Mouse (Mus musculus): ENCODE data around the gene Hoxd11. TPM values are rescaled to one million over a fixed set of nuclear protein-coding genes. Genes with fewer than 3 reads are reported as not detected.
A peak's percentile ranks its signal among the peaks of the same experiment; 100 is the strongest.

Gene Hoxd11
- polyA plus RNA-seq, 1 experiment from 2014 or later = 23.8 TPM

DNA sequence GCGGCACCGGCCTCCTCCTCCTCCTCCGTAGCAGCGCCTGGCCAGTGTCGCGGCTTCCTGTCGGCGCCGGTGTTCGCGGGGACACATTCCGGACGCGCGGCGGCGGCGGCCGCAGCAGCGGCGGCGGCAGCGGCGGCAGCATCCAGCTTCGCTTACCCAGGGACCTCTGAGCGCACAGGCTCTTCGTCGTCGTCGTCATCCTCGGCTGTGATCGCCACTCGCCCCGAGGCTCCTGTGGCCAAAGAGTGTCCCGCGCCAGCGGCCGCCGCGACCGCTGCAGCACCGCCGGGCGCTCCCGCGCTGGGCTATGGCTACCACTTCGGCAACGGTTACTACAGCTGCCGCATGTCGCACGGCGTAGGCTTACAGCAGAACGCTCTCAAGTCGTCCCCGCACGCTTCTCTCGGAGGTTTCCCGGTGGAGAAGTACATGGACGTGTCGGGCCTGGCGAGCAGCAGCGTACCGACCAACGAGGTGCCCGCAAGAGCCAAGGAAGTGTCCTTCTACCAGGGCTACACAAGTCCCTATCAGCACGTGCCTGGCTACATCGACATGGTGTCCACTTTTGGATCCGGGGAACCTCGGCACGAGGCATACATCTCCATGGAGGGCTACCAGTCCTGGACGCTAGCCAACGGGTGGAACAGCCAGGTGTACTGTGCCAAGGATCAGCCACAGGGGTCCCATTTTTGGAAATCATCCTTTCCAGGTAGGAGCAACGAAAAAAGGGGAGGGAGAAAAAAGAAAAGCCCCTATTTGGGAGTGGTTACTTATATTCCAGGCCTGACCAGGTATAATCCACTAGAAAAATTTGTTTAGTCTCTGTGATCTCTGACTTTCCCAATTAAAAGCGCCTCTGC, 10.8 kb upstream of the Hoxd11 start:
- Histone ChIP-seq H3K27me3 (ENCODE audit: insufficient read depth, low read length) (peaks cover 81% of the 10 kb centered on the region), H3K4me2 (ENCODE audit: low read length) (peak overlapping the region; percentile 77), H3K9me3 (replicated peaks; ENCODE audit: low read length) (no peaks in the 10 kb centered on the region), H3K36me3 (ENCODE audit: insufficient read depth, low read length) (no peaks in the 10 kb centered on the region), H3K9ac (ENCODE audit: low read depth, low read length) (peak overlapping the region; percentile 35; the same call in 1 of the 2 replicates), H3K4me1 (replicated peaks; ENCODE audit: insufficient read depth, low read length) (peaks cover 14% of the 10 kb centered on the region), H3K27ac (no peak overlapping the region), H3K4me3 (replicated peaks; ENCODE audit: low read depth, low read length) (peak overlapping the region; percentile 42)
- no peak for DNase-seq (ENCODE audit: low spot score)
- no peak; the same call in 1 of the 2 replicates for ATAC-seq (replicated peaks; ENCODE audit: low FRiP score, low read depth)
- WGBS = under 1% methylated on average over 72 of the region's 74 CpGs
- no peak for TF ChIP-seq CTCF (IDR thresholded peaks at IDR 0.05; ENCODE audit: low read depth)

GRCm38 (mm10) chr2:74669230-74669578, 10.2 kb upstream of the Hoxd11 start:
- DNase-seq (ENCODE audit: low spot score) = no peak
- Histone ChIP-seq H3K4me2 (ENCODE audit: low read length) (no peak overlapping the region), H3K4me1 (replicated peaks; ENCODE audit: insufficient read depth, low read length) (peaks cover 20% of the 10 kb centered on the region), H3K36me3 (ENCODE audit: insufficient read depth, low read length) (no peaks in the 10 kb centered on the region), H3K4me3 (replicated peaks; ENCODE audit: low read depth, low read length) (no peak overlapping the region), H3K27ac (no peak overlapping the region), H3K27me3 (ENCODE audit: insufficient read depth, low read length) (peaks cover 81% of the 10 kb centered on the region), H3K9me3 (replicated peaks; ENCODE audit: low read length) (no peaks in the 10 kb centered on the region), H3K9ac (ENCODE audit: low read depth, low read length) (no peak overlapping the region)
- ATAC-seq (replicated peaks; ENCODE audit: low FRiP score, low read depth) = no peak
- TF ChIP-seq CTCF (IDR thresholded peaks at IDR 0.05; ENCODE audit: low read depth) = no peak
- WGBS = 0% methylated on average over 3 of the region's 3 CpGs

DNA sequence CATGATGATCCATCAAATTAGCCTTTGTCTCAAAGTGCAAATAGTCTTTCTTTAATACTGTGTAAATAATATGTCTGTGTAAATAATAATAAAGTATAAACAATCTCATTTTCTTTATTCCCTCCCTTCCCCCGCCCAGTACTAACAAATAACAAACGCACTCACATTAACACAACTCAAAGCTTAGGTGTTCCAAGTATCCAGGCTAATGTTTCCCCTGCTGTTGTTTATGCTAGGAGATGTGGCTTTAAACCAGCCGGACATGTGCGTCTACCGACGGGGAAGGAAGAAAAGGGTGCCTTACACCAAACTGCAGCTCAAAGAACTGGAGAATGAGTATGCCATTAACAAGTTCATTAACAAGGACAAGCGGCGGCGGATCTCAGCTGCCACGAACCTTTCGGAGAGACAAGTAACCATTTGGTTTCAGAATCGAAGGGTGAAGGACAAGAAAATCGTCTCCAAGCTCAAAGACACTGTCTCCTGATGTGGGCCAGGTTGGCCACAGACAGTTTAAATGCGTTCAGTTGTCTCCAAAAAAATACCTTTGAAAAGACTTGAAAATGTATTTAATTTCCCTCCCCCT, 9.6 kb upstream of the Hoxd11 start:
- Histone ChIP-seq H3K4me2 (ENCODE audit: low read length) (no peak overlapping the region), H3K4me3 (replicated peaks; ENCODE audit: low read depth, low read length) (no peak overlapping the region), H3K9ac (ENCODE audit: low read depth, low read length) (no peak overlapping the region), H3K9me3 (replicated peaks; ENCODE audit: low read length) (no peaks in the 10 kb centered on the region), H3K4me1 (replicated peaks; ENCODE audit: insufficient read depth, low read length) (peaks cover 20% of the 10 kb centered on the region), H3K27me3 (ENCODE audit: insufficient read depth, low read length) (peaks cover 76% of the 10 kb centered on the region), H3K27ac (no peak overlapping the region), H3K36me3 (ENCODE audit: insufficient read depth, low read length) (no peaks in the 10 kb centered on the region)
- no peak for TF ChIP-seq CTCF (IDR thresholded peaks at IDR 0.05; ENCODE audit: low read depth)
- 5% methylated on average over 14 of the region's 14 CpGs for WGBS
- no peak for ATAC-seq (replicated peaks; ENCODE audit: low FRiP score, low read depth)
- no peak for DNase-seq (ENCODE audit: low spot score)

- H3K9me3 ChIP-seq (replicated peaks; ENCODE audit: low read length) = no peaks in the 10 kb centered on the region
- TF ChIP-seq CTCF (IDR thresholded peaks at IDR 0.05; ENCODE audit: low read depth) = no peak
- peaks cover 24% of the 10 kb centered on the region for H3K4me1 ChIP-seq (replicated peaks; ENCODE audit: insufficient read depth, low read length)
- H3K27me3 ChIP-seq (ENCODE audit: insufficient read depth, low read length) = peaks cover 69% of the 10 kb centered on the region
- H3K27ac ChIP-seq = no peak overlapping the region
- WGBS = 12% methylated on average over 3 of the region's 3 CpGs
- H3K9ac ChIP-seq (ENCODE audit: low read depth, low read length) = no peak overlapping the region
- DNase-seq (ENCODE audit: low spot score) (no peak), ATAC-seq (replicated peaks; ENCODE audit: low FRiP score, low read depth) (no peak)
- H3K4me2 ChIP-seq (ENCODE audit: low read length) = no peak overlapping the region
- H3K4me3 ChIP-seq (replicated peaks; ENCODE audit: low read depth, low read length) = no peak overlapping the region
- H3K36me3 ChIP-seq (ENCODE audit: insufficient read depth, low read length) = no peaks in the 10 kb centered on the region
These were observed 8.6 kb upstream of the Hoxd11 start for GRCm38 (mm10) chr2:74670632-74671188.

DNA sequence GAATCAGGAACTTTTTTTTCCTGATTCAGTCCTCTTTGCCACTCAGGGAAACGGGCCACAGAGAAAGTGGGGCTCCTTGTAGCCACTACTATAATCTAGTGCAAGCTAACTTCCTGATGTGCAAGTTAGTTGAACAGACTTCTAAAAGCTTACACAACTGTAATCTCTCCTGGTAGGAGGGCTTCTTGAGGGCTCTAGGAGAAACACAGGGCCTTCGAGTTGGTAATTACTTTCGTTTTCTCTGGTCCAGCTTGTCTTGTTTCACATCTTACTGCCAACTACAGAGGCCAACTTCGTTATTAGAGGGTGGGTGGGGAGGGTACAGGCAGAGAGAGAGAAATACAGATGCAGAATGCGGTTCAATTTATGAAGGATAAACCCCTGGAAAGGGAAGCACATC, 7.5 kb upstream of the Hoxd11 start:
- DNase-seq (ENCODE audit: low spot score) (no peak), ATAC-seq (replicated peaks; ENCODE audit: low FRiP score, low read depth) (no peak)
- no peaks in the 10 kb centered on the region for H3K9me3 ChIP-seq (replicated peaks; ENCODE audit: low read length)
- no peak for TF ChIP-seq CTCF (IDR thresholded peaks at IDR 0.05; ENCODE audit: low read depth)
- peaks cover 61% of the 10 kb centered on the region for H3K27me3 ChIP-seq (ENCODE audit: insufficient read depth, low read length)
- peaks cover 29% of the 10 kb centered on the region for H3K4me1 ChIP-seq (replicated peaks; ENCODE audit: insufficient read depth, low read length)
- H3K4me2 ChIP-seq (ENCODE audit: low read length) = no peak overlapping the region
- H3K27ac ChIP-seq = no peak overlapping the region
- H3K36me3 ChIP-seq (ENCODE audit: insufficient read depth, low read length) = no peaks in the 10 kb centered on the region
- H3K4me3 ChIP-seq (replicated peaks; ENCODE audit: low read depth, low read length) = no peak overlapping the region
- WGBS = 44% methylated on average over 5 of the region's 5 CpGs
- no peak overlapping the region for H3K9ac ChIP-seq (ENCODE audit: low read depth, low read length)

DNA sequence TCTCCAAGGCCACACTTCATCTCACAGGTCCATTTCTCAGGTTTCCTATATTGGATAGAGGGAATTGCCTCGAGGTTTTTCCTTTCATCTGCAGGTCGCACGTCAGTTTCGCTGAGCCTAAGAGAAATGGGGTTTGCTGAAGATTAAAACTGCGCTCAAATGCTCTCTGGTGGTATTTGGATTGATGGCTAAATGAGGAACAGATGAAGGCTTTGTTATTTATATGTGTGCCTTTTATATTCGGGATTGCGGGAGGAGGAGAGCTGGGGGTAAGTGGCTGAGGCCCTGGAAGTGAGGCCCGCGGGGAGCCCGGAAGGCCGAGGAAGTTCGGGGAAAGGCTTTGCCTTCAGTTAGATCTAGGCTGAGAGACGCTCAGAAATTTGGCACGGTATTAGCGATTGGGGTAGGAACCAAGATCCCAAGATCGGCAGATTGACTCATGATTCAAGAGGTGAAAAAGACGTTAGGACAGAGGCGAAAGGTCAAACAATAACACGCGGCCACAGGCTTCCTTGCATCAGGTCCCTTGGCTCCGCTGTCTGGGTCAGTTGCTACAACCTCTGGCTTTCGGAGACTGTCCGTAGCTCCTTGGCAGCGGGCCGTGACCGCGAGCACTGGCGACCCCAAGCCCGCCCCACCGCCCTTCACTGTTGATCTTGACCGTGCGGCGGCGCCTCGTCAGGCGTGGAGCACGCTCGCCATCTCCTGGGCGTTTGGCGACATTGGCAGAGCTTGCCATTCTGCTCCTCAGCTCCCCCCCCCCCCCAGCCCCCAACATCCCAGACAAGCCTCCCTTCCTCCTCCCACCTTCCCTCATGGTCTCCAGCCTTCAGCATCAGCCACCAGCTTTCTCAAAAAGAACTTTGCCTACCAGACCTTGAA, 6.6 kb upstream of the Hoxd11 start:
- Histone ChIP-seq H3K36me3 (ENCODE audit: insufficient read depth, low read length) (no peaks in the 10 kb centered on the region), H3K4me2 (ENCODE audit: low read length) (peak overlapping the region; percentile 58), H3K9ac (ENCODE audit: low read depth, low read length) (no peak overlapping the region), H3K9me3 (replicated peaks; ENCODE audit: low read length) (no peaks in the 10 kb centered on the region), H3K4me3 (replicated peaks; ENCODE audit: low read depth, low read length) (peak overlapping the region; percentile 23), H3K4me1 (replicated peaks; ENCODE audit: insufficient read depth, low read length) (peaks cover 29% of the 10 kb centered on the region), H3K27ac (no peak overlapping the region), H3K27me3 (ENCODE audit: insufficient read depth, low read length) (peaks cover 58% of the 10 kb centered on the region)
- WGBS = 10% methylated on average over 40 of the region's 40 CpGs
- DNase-seq (ENCODE audit: low spot score) (peak; percentile 83), ATAC-seq (replicated peaks; ENCODE audit: low FRiP score, low read depth) (peak; percentile 29; the same call in 1 of the 2 replicates)
- peak; percentile 80 for TF ChIP-seq CTCF (IDR thresholded peaks at IDR 0.05; ENCODE audit: low read depth)

Measured in kidney, postnatal 0 days (tissue).